Mouse (Mus musculus): ENCODE data around the gene Jade2.

- TF ChIP-seq POLR2A (IDR thresholded peaks at IDR 0.05; ENCODE audit: extremely low read depth, insufficient read depth, low read length) = no peak
- no peak for TF ChIP-seq CTCF (IDR thresholded peaks at IDR 0.05; ENCODE audit: extremely low read depth, insufficient read depth, low read length)
Measured at GRCm38 (mm10) chr11:51873141-51873540, 15.7 kb upstream of the Jade2 start.
